Mouse (Mus musculus): Measurements from ENCODE around the gene Tcea2. TPM values are rescaled to one million over a fixed set of nuclear protein-coding genes. Genes with fewer than 3 reads are reported as not detected.

Gene Tcea2
- polyA plus RNA-seq, 1 experiment, result 138 TPM

GRCm38 (mm10) chr2:181716991-181717390 lies 36.9 kb downstream of the Tcea2 start:
- Histone ChIP-seq H3K4me3 (replicated peaks; ENCODE audit: insufficient read depth, low read depth, low read length) (no peak overlapping the region), H3K27me3 (ENCODE audit: control insufficient read depth, insufficient read depth, low read length) (no peaks in the 10 kb centered on the region), H3K4me1 (ENCODE audit: control insufficient read depth, insufficient read depth, low read length) (peaks cover 46% of the 10 kb centered on the region), H3K27ac (ENCODE audit: insufficient read depth, low read length) (no peak overlapping the region)
- DNase-seq, result peak in 1 of 2 experiments; percentile 38
- TF ChIP-seq CTCF (IDR thresholded peaks at IDR 0.05; ENCODE audit: borderline replicate concordance, insufficient read depth, low read depth, low read length), result no peak
- TF ChIP-seq POLR2A (IDR thresholded peaks at IDR 0.05; ENCODE audit: borderline replicate concordance, insufficient read depth, low read length), result no peak
- WGBS, result 39% methylated on average over 3 of the region's 3 CpGs

- Histone ChIP-seq H3K4me3 (replicated peaks; ENCODE audit: insufficient read depth, low read depth, low read length) (no peak overlapping the region), H3K4me1 (ENCODE audit: control insufficient read depth, insufficient read depth, low read length) (peaks cover 35% of the 10 kb centered on the region), H3K27ac (ENCODE audit: insufficient read depth, low read length) (peak overlapping the region; percentile 55), H3K27me3 (ENCODE audit: control insufficient read depth, insufficient read depth, low read length) (no peaks in the 10 kb centered on the region)
- TF ChIP-seq CTCF (IDR thresholded peaks at IDR 0.05; ENCODE audit: borderline replicate concordance, insufficient read depth, low read depth, low read length), result peak; percentile 40; the same call in 1 of the 2 replicates
- TF ChIP-seq POLR2A (IDR thresholded peaks at IDR 0.05; ENCODE audit: borderline replicate concordance, insufficient read depth, low read length), result no peak
- DNase-seq, result peak; percentile 54 to 65
- WGBS, result 5% methylated on average over 3 of the region's 3 CpGs
Measured at GRCm38 (mm10) chr2:181720061-181720460, 40.0 kb downstream of the Tcea2 start.

DNA sequence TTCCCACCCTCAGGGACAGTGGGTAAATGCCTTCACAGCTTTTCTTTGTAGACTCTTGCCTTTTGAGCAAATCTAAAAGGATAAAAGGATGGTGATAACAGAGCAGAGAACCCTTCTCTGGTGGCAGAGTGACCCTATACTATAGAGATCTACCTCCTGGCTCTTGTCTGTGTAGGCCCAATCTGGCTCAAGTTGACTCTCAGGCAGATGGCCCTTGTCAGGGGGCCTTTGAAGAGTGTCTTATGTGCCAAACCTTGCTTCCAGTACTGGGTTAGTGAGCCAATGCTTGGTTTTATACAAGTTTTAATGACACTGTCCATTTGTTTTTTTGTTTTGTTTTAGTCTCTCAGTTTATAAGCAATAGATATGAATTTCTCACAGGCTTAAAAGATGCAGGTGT lies 41.1 kb downstream of the Tcea2 start:
- Histone ChIP-seq H3K4me3 (replicated peaks; ENCODE audit: insufficient read depth, low read depth, low read length) (no peak overlapping the region), H3K27ac (ENCODE audit: insufficient read depth, low read length) (peak overlapping the region; percentile 55; the same call in 1 of the 2 replicates), H3K27me3 (ENCODE audit: control insufficient read depth, insufficient read depth, low read length) (no peaks in the 10 kb centered on the region), H3K4me1 (ENCODE audit: control insufficient read depth, insufficient read depth, low read length) (peaks cover 29% of the 10 kb centered on the region)
- DNase-seq, result peak; percentile 66 to 84
- TF ChIP-seq CTCF (IDR thresholded peaks at IDR 0.05; ENCODE audit: borderline replicate concordance, insufficient read depth, low read depth, low read length) (no peak), POLR2A (IDR thresholded peaks at IDR 0.05; ENCODE audit: borderline replicate concordance, insufficient read depth, low read length) (no peak)

- TF ChIP-seq POLR2A (IDR thresholded peaks at IDR 0.05; ENCODE audit: borderline replicate concordance, insufficient read depth, low read length), result no peak
- peak; percentile 72 for TF ChIP-seq CTCF (IDR thresholded peaks at IDR 0.05; ENCODE audit: borderline replicate concordance, insufficient read depth, low read depth, low read length)
- no peak for DNase-seq
- H3K4me1 ChIP-seq (ENCODE audit: control insufficient read depth, insufficient read depth, low read length), result peaks cover 29% of the 10 kb centered on the region
- no peaks in the 10 kb centered on the region for H3K27me3 ChIP-seq (ENCODE audit: control insufficient read depth, insufficient read depth, low read length)
- H3K27ac ChIP-seq (ENCODE audit: insufficient read depth, low read length), result no peak overlapping the region
- H3K4me3 ChIP-seq (replicated peaks; ENCODE audit: insufficient read depth, low read depth, low read length), result no peak overlapping the region
- WGBS, result 43% methylated on average over 3 of the region's 3 CpGs
Measured at GRCm38 (mm10) chr2:181722213-181722612, 42.1 kb downstream of the Tcea2 start.

DNA sequence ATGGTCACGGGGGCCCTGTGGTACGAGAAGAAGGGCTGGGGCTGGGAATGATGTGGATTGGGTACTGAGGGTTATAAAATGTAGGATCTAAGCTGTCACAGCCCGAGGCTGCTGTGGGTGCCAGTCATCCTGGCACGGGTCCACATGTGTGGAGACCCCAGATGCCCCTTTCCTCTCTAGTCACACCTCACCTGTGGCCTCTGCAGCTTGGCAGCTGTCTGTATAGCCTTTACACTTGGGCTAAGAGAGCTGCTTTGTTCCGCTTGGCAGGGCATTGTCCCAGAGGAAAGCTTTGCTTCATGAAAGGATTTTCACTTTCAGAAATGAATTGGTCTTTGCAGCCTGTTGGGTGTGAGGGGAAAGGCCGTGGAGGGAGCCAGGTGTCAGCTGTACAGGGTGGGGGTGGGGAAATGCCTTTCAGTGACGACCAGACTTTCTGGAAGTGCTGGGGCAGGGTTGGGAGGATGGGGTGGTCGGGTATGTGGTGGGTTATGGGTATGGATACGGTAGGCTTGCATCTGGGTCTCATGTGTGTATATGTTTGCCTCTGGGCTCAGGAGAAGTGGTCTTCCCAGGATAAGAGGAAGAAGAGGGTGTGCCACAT lies 47.7 kb downstream of the Tcea2 start:
- Histone ChIP-seq H3K27ac (ENCODE audit: insufficient read depth, low read length) (no peak overlapping the region), H3K27me3 (ENCODE audit: control insufficient read depth, insufficient read depth, low read length) (no peaks in the 10 kb centered on the region), H3K4me1 (ENCODE audit: control insufficient read depth, insufficient read depth, low read length) (no peaks in the 10 kb centered on the region; the same call in 1 of the 2 replicates), H3K4me3 (replicated peaks; ENCODE audit: insufficient read depth, low read depth, low read length) (no peak overlapping the region)
- WGBS, result 54% methylated on average over 9 of the region's 9 CpGs
- DNase-seq, result no peak
- TF ChIP-seq POLR2A (IDR thresholded peaks at IDR 0.05; ENCODE audit: borderline replicate concordance, insufficient read depth, low read length) (no peak), CTCF (IDR thresholded peaks at IDR 0.05; ENCODE audit: borderline replicate concordance, insufficient read depth, low read depth, low read length) (no peak)

- 60% methylated on average over 3 of the region's 3 CpGs for WGBS
- Histone ChIP-seq H3K4me3 (replicated peaks; ENCODE audit: insufficient read depth, low read depth, low read length) (no peak overlapping the region), H3K27me3 (ENCODE audit: control insufficient read depth, insufficient read depth, low read length) (no peaks in the 10 kb centered on the region), H3K27ac (ENCODE audit: insufficient read depth, low read length) (no peak overlapping the region), H3K4me1 (ENCODE audit: control insufficient read depth, insufficient read depth, low read length) (no peaks in the 10 kb centered on the region)
- TF ChIP-seq POLR2A (IDR thresholded peaks at IDR 0.05; ENCODE audit: borderline replicate concordance, insufficient read depth, low read length) (no peak), CTCF (IDR thresholded peaks at IDR 0.05; ENCODE audit: borderline replicate concordance, insufficient read depth, low read depth, low read length) (no peak)
- DNase-seq, result no peak
Measured at GRCm38 (mm10) chr2:181730051-181730450, 49.9 kb downstream of the Tcea2 start.

Other genes with a start within 250 kb of the Tcea2 start
- gene Zbtb46, start 220.9 kb upstream of the Tcea2 start, polyA plus RNA-seq (2012; rRNA removed), result 31.9 and 34.6 TPM in 2 replicates
- not detected in 2 replicates for gene Abhd16b, start 187.1 kb upstream of the Tcea2 start, polyA plus RNA-seq (2012; rRNA removed)
- 154 and 159 TPM in 2 replicates for gene Tpd52l2, start 183.2 kb upstream of the Tcea2 start, polyA plus RNA-seq (2012; rRNA removed)
- gene Dnajc5, start 159.8 kb upstream of the Tcea2 start, polyA plus RNA-seq (2012; rRNA removed), result 218 and 230 TPM in 2 replicates
- 142 and 149 TPM in 2 replicates for gene Uckl1, start 95.4 kb upstream of the Tcea2 start, polyA plus RNA-seq (2012; rRNA removed)
- 44.2 and 44.6 TPM in 2 replicates for gene Prpf6, start 88.4 kb upstream of the Tcea2 start, polyA plus RNA-seq (2012; rRNA removed)
- gene Zfp512b, start 87.5 kb upstream of the Tcea2 start, polyA plus RNA-seq (2012; rRNA removed), result 55.5 and 55.6 TPM in 2 replicates
- gene Samd10, start 81.1 kb upstream of the Tcea2 start, polyA plus RNA-seq (2012; rRNA removed), result 61.0 and 62.2 TPM in 2 replicates
- gene Gm29797, start 23.3 kb upstream of the Tcea2 start, polyA plus RNA-seq (2012; rRNA removed), result 0.21 and 0.26 TPM in 2 replicates
- gene Sox18, start 8.7 kb upstream of the Tcea2 start, polyA plus RNA-seq (2012; rRNA removed), result 15.1 and 17.8 TPM in 2 replicates
- gene Rgs19, start 13.7 kb downstream of the Tcea2 start, polyA plus RNA-seq (2012; rRNA removed), result 29.2 and 30.6 TPM in 2 replicates
- not detected in 2 replicates for gene Lkaaear1, start 18.1 kb downstream of the Tcea2 start, polyA plus RNA-seq (2012; rRNA removed)
- 28.6 and 35.1 TPM in 2 replicates for gene Oprl1, start 34.7 kb downstream of the Tcea2 start, polyA plus RNA-seq (2012; rRNA removed)
- 44.2 and 47.5 TPM in 2 replicates for gene Myt1, start 83.0 kb downstream of the Tcea2 start, polyA plus RNA-seq (2012; rRNA removed)
- gene Pcmtd2, start 157.5 kb downstream of the Tcea2 start, polyA plus RNA-seq (2012; rRNA removed), result 94.1 and 105 TPM in 2 replicates
- gene Polr3k, start 184.0 kb downstream of the Tcea2 start, polyA plus RNA-seq (2012; rRNA removed), result 34.8 and 37.0 TPM in 2 replicates